Mouse (Mus musculus): Measurements from ENCODE around the gene Myo18a. TPM values are rescaled to one million over a fixed set of nuclear protein-coding genes. Genes with fewer than 3 reads are reported as not detected.

Gene Myo18a
- total RNA-seq, 2 experiments from 2014 or later: 300 to 302 TPM

GRCm38 (mm10) chr11:77837856-77838255 lies 74.8 kb downstream of the Myo18a start:
- DNase-seq: no peak

DNA sequence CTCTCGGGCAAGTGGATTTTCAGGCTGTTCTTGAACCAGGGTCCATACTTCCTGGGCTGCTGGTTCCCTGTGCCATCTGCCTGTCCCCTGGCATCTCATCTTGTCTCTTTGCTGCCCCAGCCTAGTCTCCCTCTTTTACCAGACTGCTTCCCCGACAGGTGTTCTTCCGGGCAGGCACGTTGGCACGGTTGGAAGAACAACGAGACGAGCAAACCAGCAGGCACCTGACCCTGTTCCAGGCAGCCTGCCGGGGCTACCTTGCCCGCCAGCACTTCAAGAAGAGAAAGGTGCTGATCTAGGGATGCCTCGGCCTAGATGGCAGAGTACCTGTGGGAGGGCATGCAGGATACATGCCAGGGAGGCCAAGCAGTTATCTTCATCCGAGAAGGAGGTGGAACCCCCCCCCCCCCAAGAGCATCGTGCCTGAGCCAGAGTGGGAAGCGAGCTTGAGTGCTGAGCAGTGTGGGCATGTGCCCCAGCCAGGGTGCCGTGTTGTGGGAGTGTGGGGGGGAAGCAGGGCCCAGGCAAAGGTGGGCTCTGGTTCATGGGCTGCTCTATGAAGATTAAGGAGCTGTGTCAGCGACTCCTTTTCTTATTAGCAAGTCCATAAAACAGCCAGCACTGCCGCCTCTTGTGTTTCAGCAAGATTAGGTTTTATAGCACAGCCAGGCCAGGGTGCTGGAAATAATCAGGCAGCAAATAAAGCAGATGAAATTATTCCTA lies 77.6 kb downstream of the Myo18a start:
- DNase-seq: no peak

- DNase-seq: no peak
Measured at GRCm38 (mm10) chr11:77843068-77843905, 80.2 kb downstream of the Myo18a start.

- no peak for DNase-seq
Measured at GRCm38 (mm10) chr11:77843906-77844200, 80.8 kb downstream of the Myo18a start.

DNA sequence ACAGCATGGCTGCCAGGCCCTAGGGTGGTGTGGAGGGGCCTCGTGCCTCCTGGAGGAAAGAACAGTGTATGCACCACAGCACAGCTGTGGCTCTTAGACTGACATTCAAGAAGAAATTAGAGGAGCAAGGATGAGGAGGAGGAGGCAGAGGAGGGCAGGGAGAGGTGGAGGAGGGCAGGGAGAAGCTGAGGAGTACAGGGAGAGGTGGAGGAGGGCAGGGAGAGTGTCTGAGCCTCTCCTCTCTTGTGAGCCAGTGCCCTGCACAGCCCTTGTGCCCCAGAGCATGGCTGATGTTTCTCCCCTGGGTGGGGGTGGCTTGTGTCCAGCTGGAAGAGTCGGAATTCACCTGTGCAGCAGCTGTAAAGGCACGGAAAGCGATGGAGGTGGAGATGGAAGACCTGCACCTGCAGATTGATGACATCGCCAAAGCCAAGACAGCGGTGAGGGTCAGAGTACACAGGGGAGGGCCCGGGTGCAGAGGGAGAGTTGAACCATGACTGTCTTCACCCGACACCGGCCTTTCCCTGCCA lies 84.6 kb downstream of the Myo18a start:
- DNase-seq: no peak

DNA sequence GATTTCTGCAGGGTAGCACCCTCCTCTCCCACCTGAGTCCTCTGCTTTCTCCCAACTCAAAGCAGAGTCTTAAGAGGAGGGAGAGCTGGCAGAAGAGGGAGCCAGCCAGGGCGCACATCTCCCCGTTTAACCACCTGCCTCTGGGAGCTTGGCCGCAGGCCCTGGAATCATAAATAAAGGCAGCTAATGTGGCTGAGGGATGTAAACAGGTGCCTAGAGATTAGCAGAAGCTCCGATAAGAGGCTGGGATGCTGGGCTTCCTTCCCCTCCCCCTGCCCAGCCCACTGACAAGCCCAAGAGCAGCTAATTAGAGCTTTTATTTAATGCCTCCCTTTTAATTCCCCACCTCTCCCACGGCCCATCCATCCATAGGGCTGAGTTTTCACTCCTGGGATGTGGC lies 85.1 kb downstream of the Myo18a start:
- no peak for DNase-seq

DNA sequence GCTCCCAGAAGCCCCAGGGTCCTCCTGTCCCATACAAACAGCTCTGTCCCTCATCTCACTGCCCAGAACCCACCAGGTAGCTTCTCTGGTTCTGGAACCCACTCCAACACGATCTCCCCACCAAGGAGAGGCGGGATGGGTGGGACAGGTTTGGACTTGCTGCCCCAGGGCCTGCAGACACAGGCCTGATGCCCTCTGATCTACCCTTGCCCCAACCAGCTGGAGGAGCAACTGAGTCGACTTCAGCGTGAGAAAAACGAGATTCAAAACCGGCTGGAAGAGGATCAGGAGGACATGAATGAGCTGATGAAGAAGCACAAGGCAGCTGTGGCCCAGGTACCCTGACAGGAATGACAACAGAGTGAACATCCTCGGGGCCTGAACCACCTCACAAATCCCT lies 86.1 kb downstream of the Myo18a start:
- DNase-seq: no peak

- peak; percentile 34 for DNase-seq
Measured at GRCm38 (mm10) chr11:77850401-77851244, 87.6 kb downstream of the Myo18a start.

DNA sequence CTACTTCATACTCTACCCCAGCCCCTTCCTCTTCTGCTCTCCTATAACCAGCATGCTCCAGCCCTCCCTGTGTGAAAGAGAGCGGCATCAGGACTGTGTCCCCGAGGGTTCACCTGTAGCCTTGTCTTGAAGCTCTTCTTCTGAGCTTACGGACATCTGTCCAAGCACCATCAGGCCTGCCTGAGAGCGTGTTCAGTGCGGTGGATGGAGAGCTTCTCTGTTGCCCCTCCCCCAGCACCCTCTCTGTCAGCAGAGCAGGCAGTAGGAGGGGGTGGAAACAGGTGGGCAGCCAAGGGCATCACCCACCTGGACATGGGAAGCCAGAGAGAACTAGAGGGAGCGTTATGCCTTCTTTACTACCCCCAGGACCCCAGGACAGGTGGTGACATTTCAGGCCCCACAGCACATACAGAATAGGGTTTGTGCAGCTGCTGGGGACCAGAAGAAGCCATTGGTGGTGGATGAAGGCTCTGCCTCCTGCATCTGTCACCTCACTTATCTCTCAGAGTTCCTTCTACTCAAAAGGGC lies 88.5 kb downstream of the Myo18a start:
- no peak for DNase-seq

DNA sequence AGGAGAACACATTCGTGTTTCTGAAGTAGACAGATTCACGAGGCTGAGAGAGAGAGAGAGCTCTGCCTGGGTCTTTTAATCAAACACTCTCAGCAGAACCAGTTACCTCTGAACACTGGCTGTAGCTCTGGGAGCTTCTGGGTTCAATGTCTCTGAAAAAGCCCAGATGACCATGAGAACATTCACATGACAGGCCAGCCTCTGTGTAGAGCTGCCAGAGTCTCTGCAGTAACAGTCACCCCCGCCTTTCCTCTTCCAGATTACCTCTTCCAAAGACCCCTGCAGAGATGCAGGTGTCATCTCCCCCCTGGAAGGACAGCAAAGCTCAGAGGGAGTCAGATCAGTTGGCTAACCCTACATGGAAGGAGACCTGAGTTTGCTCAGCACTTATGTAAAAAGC lies 89.1 kb downstream of the Myo18a start:
- no peak for DNase-seq

DNA sequence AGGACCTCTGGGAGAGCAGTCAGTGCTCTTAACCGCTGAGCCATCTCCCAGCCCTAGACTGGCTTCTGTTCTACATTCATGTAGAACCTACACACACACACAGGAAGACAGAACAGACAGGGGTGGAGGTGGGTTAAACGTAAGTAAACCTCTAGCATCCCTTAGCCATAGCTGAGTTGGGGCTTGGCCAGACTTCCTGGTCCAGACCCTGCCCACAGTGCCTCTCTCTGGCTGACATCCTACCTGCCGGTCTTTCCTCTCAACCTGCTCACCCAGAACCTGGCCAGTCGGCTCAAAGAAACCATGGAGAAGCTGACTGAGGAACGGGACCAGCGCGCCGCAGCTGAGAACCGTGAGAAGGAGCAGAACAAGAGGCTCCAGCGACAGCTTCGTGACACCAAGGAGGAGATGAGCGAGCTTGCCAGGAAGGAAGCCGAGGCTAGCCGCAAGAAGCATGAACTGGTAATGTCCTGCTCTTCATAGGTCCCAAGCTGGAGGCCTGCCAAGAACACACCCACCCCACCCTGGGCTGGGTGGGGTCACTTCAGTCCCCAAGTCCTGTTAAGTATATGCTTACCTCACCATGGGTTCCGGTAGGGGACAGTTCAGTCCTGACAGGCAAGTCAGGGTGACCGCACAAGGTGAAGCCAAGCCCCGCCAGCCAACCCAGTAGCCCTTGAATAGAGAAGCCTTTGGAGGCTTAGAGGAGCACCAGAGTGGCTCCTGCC lies 90.1 kb downstream of the Myo18a start:
- no peak for DNase-seq

- DNase-seq: no peak
Measured at GRCm38 (mm10) chr11:77854641-77855040, 91.6 kb downstream of the Myo18a start.

- DNase-seq: no peak
Measured at GRCm38 (mm10) chr11:77855396-77855795, 92.3 kb downstream of the Myo18a start.

DNA sequence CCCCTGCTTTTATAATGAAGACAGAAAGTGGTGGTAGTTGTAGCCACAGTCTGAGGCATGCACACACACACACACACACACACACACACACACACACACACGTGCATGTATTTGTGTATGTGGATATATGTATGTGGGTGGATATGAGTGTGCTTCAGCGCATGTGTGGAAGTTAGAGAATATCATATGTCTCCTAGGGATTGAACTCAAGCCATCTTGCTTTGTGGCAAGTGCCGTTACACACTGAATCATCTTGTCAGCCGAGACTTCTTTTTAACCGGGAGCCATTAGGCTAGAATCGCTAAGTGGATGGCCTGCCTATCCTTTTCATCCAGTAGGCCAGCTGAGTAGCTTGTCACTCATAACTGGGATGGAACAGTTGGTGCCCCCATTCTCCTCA lies 94.0 kb downstream of the Myo18a start:
- DNase-seq: no peak

- DNase-seq: no peak
Measured at GRCm38 (mm10) chr11:77858589-77858988, 95.5 kb downstream of the Myo18a start.

GRCm38 (mm10) chr11:77860947-77861346 lies 97.9 kb downstream of the Myo18a start:
- no peak for DNase-seq

DNA sequence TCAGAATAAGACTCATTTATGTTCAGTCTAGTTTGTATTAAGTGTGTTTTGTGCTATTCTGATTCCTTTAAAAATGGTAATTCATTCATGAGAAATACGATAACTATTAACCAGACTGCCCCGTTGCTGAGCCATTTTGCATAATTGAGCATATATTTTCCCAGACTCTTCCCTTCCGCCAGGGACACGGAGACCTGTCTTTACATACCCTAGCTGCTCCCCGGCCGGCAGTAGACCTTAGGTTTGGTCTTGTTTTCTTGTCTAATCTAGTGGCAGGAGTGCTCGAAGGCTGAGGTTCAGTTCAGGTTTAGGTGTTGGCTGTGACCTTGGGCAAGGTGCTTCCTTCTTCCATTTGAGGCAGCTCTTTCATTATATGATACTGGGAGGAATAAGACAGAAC lies 99.8 kb downstream of the Myo18a start:
- no peak for DNase-seq

GRCm38 (mm10) chr11:77864771-77865170 lies 101.7 kb downstream of the Myo18a start:
- DNase-seq: no peak

GRCm38 (mm10) chr11:77867419-77868083 lies 104.5 kb downstream of the Myo18a start:
- no peak for DNase-seq

- DNase-seq: no peak
Measured at GRCm38 (mm10) chr11:77871436-77871835, 108.4 kb downstream of the Myo18a start.

GRCm38 (mm10) chr11:77872236-77872635 lies 109.2 kb downstream of the Myo18a start:
- DNase-seq: no peak
